Mouse (Mus musculus) E14TG2a.4 (cell line): ENCODE results near the gene Snap91.

Experiments used
- H3K27me3 ChIP-seq: 2 replicates; pipeline ENCODE4 v1.6.1; 2014; ENCODE audit warnings: low read length, control low read depth; ENCODE audit not compliant: insufficient read depth
- H3K36me3 ChIP-seq: 2 replicates; pipeline ENCODE4 v1.6.1; 2014; ENCODE audit warnings: low read length, control low read depth; ENCODE audit not compliant: insufficient read depth
- H3K4me1 ChIP-seq: replicated peaks from 2 replicates; pipeline ENCODE4 v1.6.1; 2014; ENCODE audit warnings: low read depth, low read length, control low read depth
- H3K4me3 ChIP-seq: replicated peaks from 2 replicates; pipeline ENCODE4 v1.5.1; 2014; ENCODE audit warnings: mild to moderate bottlenecking, low read length
- H3K9me3 ChIP-seq: 2 replicates; pipeline ENCODE4 v1.6.1; 2014; ENCODE audit warnings: low read length, control low read depth
- CTCF ChIP-seq: conservative IDR thresholded peaks from 2 replicates; pipeline ENCODE4 v1.5.1; 2014; ENCODE audit warnings: low read length
- NANOG ChIP-seq: IDR thresholded peaks from 2 replicates; pipeline ENCODE4 v1.6.1; 2014; ENCODE audit warnings: borderline replicate concordance, low read length, mixed read lengths
- POU5F1 ChIP-seq: IDR thresholded peaks from 2 replicates; pipeline ENCODE4 v1.6.1; 2014; ENCODE audit warnings: low read length, borderline replicate concordance

Snap91 gene

GRCm38 (mm10) chr9:86734357-86734756 lies 146.1 kb downstream of the Snap91 start:
- H3K9me3 ChIP-seq, result no peaks in the 10 kb centered on the region
- TF ChIP-seq NANOG (no peak), POU5F1 (no peak), CTCF (no peak)

GRCm38 (mm10) chr9:86729811-86730210 lies 150.6 kb downstream of the Snap91 start:
- no peak overlapping the region for H3K4me3 ChIP-seq
- peaks cover 20% of the 10 kb centered on the region for H3K4me1 ChIP-seq
- H3K27me3 ChIP-seq, result no peaks in the 10 kb centered on the region
- no peaks in the 10 kb centered on the region for H3K36me3 ChIP-seq
- H3K9me3 ChIP-seq, result no peaks in the 10 kb centered on the region
- no peak for TF ChIP-seq NANOG
- TF ChIP-seq POU5F1, result no peak
- no peak for TF ChIP-seq CTCF

More at GRCm38 (mm10) chr9:86734357-86734756, 146.1 kb downstream of the Snap91 start:
- H3K4me3 ChIP-seq, result no peak overlapping the region
- H3K4me1 ChIP-seq, result peaks cover 17% of the 10 kb centered on the region
- no peaks in the 10 kb centered on the region for H3K36me3 ChIP-seq
- no peaks in the 10 kb centered on the region for H3K27me3 ChIP-seq

GRCm38 (mm10) chr9:86729084-86729483 lies 151.4 kb downstream of the Snap91 start:
- no peaks in the 10 kb centered on the region for H3K27me3 ChIP-seq
- no peaks in the 10 kb centered on the region for H3K9me3 ChIP-seq
- peaks cover 21% of the 10 kb centered on the region for H3K4me1 ChIP-seq
- no peak overlapping the region for H3K4me3 ChIP-seq
- no peaks in the 10 kb centered on the region for H3K36me3 ChIP-seq
- TF ChIP-seq POU5F1 (no peak), NANOG (no peak), CTCF (no peak)

DNA sequence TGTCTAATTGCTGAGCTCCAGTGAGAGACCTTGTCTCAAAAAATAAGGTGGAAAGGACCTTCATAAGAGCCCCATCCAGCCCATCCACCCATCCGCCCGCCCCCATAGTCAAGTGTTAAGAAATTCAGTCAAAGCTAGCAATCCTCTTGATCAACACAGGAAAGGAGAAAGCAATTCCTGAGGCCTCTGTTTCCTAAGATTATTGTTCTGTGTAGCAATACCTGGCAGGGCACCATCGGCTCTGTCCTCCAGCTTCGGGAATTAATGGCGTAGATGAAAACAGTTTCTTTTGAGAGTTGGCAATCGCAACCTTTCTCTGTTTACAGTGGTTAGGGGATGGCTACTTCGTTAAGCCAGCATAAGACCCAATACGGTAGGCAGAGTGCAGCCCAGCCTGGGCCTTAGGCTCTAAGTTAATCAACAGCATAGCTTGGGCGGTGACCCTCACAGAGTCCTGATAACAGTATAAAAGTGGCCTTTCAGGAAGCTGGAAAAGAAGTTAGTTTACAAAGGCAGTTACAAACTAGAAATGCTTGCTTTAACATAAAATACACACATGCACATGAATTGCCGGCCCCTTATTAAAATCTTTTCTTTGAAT lies 152.1 kb downstream of the Snap91 start:
- H3K4me1 ChIP-seq, result peaks cover 25% of the 10 kb centered on the region
- H3K4me3 ChIP-seq, result no peak overlapping the region
- H3K36me3 ChIP-seq, result no peaks in the 10 kb centered on the region
- no peaks in the 10 kb centered on the region for H3K27me3 ChIP-seq
- no peaks in the 10 kb centered on the region for H3K9me3 ChIP-seq
- TF ChIP-seq CTCF, result no peak
- TF ChIP-seq POU5F1, result no peak
- no peak for TF ChIP-seq NANOG

DNA sequence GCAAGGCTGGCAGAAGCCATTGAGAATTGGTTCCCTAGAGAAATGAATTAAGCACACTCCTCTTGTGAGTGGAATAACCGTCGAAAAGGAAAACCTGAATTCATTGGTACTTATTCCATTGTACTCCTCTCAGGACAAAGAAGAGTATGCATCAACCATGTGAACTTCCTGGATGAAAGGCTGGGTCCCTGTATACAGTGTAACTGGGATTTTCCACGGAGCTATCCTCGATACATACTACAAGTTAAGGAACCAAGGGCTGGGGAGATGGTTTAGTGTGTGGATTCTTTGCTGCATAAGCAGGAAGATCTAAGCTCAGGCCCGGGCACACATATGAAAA lies 154.1 kb downstream of the Snap91 start:
- TF ChIP-seq NANOG, result no peak
- TF ChIP-seq CTCF, result no peak
- no peak for TF ChIP-seq POU5F1
- Histone ChIP-seq H3K4me1 (peaks cover 33% of the 10 kb centered on the region), H3K9me3 (no peaks in the 10 kb centered on the region), H3K36me3 (no peaks in the 10 kb centered on the region), H3K4me3 (no peak overlapping the region), H3K27me3 (no peaks in the 10 kb centered on the region)

- TF ChIP-seq NANOG, result no peak
- no peak for TF ChIP-seq POU5F1
- no peak for TF ChIP-seq CTCF
- no peaks in the 10 kb centered on the region for H3K9me3 ChIP-seq
- no peaks in the 10 kb centered on the region for H3K36me3 ChIP-seq
Measured at GRCm38 (mm10) chr9:86725604-86726380, 154.7 kb downstream of the Snap91 start.

GRCm38 (mm10) chr9:86725066-86725465 lies 155.4 kb downstream of the Snap91 start:
- Histone ChIP-seq H3K27me3 (no peaks in the 10 kb centered on the region), H3K9me3 (no peaks in the 10 kb centered on the region), H3K4me1 (peaks cover 46% of the 10 kb centered on the region), H3K36me3 (no peaks in the 10 kb centered on the region), H3K4me3 (no peak overlapping the region)
- no peak for TF ChIP-seq CTCF
- no peak for TF ChIP-seq NANOG
- TF ChIP-seq POU5F1, result no peak

More at GRCm38 (mm10) chr9:86725604-86726380, 154.7 kb downstream of the Snap91 start:
- H3K27me3 ChIP-seq, result no peaks in the 10 kb centered on the region
- peaks cover 39% of the 10 kb centered on the region for H3K4me1 ChIP-seq
- H3K4me3 ChIP-seq, result no peak overlapping the region

GRCm38 (mm10) chr9:86720794-86721193 lies 159.7 kb downstream of the Snap91 start:
- H3K4me1 ChIP-seq, result peaks cover 48% of the 10 kb centered on the region
- no peak overlapping the region for H3K4me3 ChIP-seq
- no peaks in the 10 kb centered on the region for H3K36me3 ChIP-seq
- no peaks in the 10 kb centered on the region for H3K9me3 ChIP-seq
- no peaks in the 10 kb centered on the region for H3K27me3 ChIP-seq
- TF ChIP-seq NANOG, result no peak
- no peak for TF ChIP-seq CTCF
- TF ChIP-seq POU5F1, result no peak
